Mouse (Mus musculus) midbrain, embryonic 14.5 days (tissue): ENCODE measurements at regions not wholly inside any gene's neighbourhood (a gene's known extent, or its start where the extent isn't known, plus 50 kb on each side); places are given as distances from the start of the nearest gene placed in this dataset.
"Not testable (repeated sequence)": the region's sequence is repeated elsewhere in the genome, so short reads cannot be mapped to it uniquely, and the experiment has no call there.

Source experiments
- ATAC-seq: fragments of 200-750 bp; cut with Nextera tagmentation; 2 replicates; pipeline ENCODE4 v1.8.0; 2017; ENCODE audit warnings: moderate number of reproducible peaks, moderate library complexity; ENCODE audit not compliant: low FRiP score, low TSS enrichment
- DNase-seq: peaks from one replicate; pipeline ENCODE4 v3.0.0-alpha.2; 2015
- H3K27ac ChIP-seq: fragments of 300-500 bp; sonication (generic); replicated peaks from 2 replicates; pipeline ENCODE4 v1.5.1; 2014; ENCODE audit warnings: mild to moderate bottlenecking, low read depth, low read length, moderate library complexity
- H3K27me3 ChIP-seq: fragments of 300-500 bp; sonication (generic); 2 replicates; pipeline ENCODE4 v1.6.1; 2014; ENCODE audit warnings: low read length, control low read depth, mixed read lengths; ENCODE audit not compliant: control insufficient read depth, insufficient read depth
- H3K36me3 ChIP-seq: fragments of 300-500 bp; sonication (generic); 2 replicates; pipeline ENCODE4 v1.6.1; 2014; ENCODE audit warnings: low read length, control low read depth; ENCODE audit not compliant: control insufficient read depth, insufficient read depth
- H3K4me1 ChIP-seq: fragments of 300-500 bp; sonication (generic); 2 replicates; pipeline ENCODE4 v1.6.1; 2014; ENCODE audit warnings: mild to moderate bottlenecking, antibody characterized with exemption, low read length, control low read depth; ENCODE audit not compliant: control insufficient read depth, insufficient read depth
- H3K4me2 ChIP-seq: fragments of 300-500 bp; sonication (generic); 2 replicates; pipeline ENCODE4 v1.6.1; 2014; ENCODE audit warnings: mild to moderate bottlenecking, low read length, moderate library complexity
- H3K4me3 ChIP-seq: fragments of 300-500 bp; sonication (generic); replicated peaks from 2 replicates; pipeline ENCODE4 v1.5.1; 2014; ENCODE audit warnings: low read depth, low read length
- H3K9ac ChIP-seq: fragments of 300-500 bp; sonication (generic); replicated peaks from 2 replicates; pipeline ENCODE4 v1.6.1; 2014; ENCODE audit warnings: mild to moderate bottlenecking, low read length, moderate library complexity
- H3K9me3 ChIP-seq: fragments of 300-500 bp; sonication (generic); 2 replicates; pipeline ENCODE4 v1.6.1; 2016; ENCODE audit warnings: low read length, control low read depth, mixed read lengths; ENCODE audit not compliant: control insufficient read depth
- WGBS: fragments of 180-500 bp; shearing (Covaris S2); extraction: QIAGEN DNeasy Blood & Tissue Kit; methylation state at CpG from one replicate; pipeline ENCODE4 v1.1.7; 2014; 5-methylcytosine and 5-hydroxymethylcytosine counted together

- ATAC-seq (no peak), DNase-seq (no peak)
- Histone ChIP-seq H3K27me3 (no peaks in the 10 kb centered on the region), H3K9ac (no peak overlapping the region), H3K36me3 (no peaks in the 10 kb centered on the region), H3K4me3 (no peak overlapping the region), H3K4me1 (0 out of 2 replicates have a peak, but pooled peaks cover 4% of the 10 kb centered on the region), H3K9me3 (no peaks in the 10 kb centered on the region), H3K4me2 (no peak overlapping the region), H3K27ac (no peak overlapping the region)
- 19% methylated on average over 6 of the region's 6 CpGs for WGBS
Observed at GRCm38 (mm10) chr13:25639522-25640291, 369.4 kb upstream of the Nrsn1 start.

GRCm38 (mm10) chr13:25629466-25629865 is 359.2 kb upstream of the Nrsn1 start:
- H3K36me3 ChIP-seq, result no peaks in the 10 kb centered on the region
- peak; percentile 50; the same call in 1 of the 2 replicates for ATAC-seq
- H3K4me3 ChIP-seq, result no peak overlapping the region
- peak; percentile 81 for DNase-seq
- H3K27me3 ChIP-seq, result no peaks in the 10 kb centered on the region
- 0 out of 2 replicates have a peak, but pooled peaks cover 3% of the 10 kb centered on the region for H3K4me1 ChIP-seq
- H3K4me2 ChIP-seq, result no peak overlapping the region
- no peak overlapping the region for H3K27ac ChIP-seq
- no peaks in the 10 kb centered on the region for H3K9me3 ChIP-seq
- WGBS, result 26% methylated on average over 4 of the region's 4 CpGs
- no peak overlapping the region for H3K9ac ChIP-seq

GRCm38 (mm10) chr13:25617578-25617977 is 347.3 kb upstream of the Nrsn1 start:
- 65% methylated on average over 4 of the region's 4 CpGs for whole genome bisulfite sequencing
- Histone ChIP-seq H3K36me3 (no peaks in the 10 kb centered on the region), H3K9ac (no peak overlapping the region), H3K9me3 (no peaks in the 10 kb centered on the region), H3K27ac (no peak overlapping the region), H3K4me1 (no peaks in the 10 kb centered on the region), H3K4me3 (no peak overlapping the region), H3K4me2 (no peak overlapping the region), H3K27me3 (no peaks in the 10 kb centered on the region)
- no peak for DNase-seq
- ATAC-seq, result no peak

- Histone ChIP-seq H3K27me3 (no peaks in the 10 kb centered on the region), H3K27ac (no peak overlapping the region), H3K4me3 (no peak overlapping the region), H3K9me3 (no peaks in the 10 kb centered on the region), H3K4me2 (no peak overlapping the region), H3K9ac (no peak overlapping the region), H3K36me3 (no peaks in the 10 kb centered on the region), H3K4me1 (no peaks in the 10 kb centered on the region)
- DNase-seq (no peak), ATAC-seq (no peak)
- 76% methylated on average over 4 of the region's 4 CpGs for WGBS
Observed at GRCm38 (mm10) chr13:25611986-25612385, 341.7 kb upstream of the Nrsn1 start.

- Histone ChIP-seq H3K9ac (no peak overlapping the region), H3K27me3 (no peaks in the 10 kb centered on the region), H3K27ac (no peak overlapping the region), H3K4me2 (no peak overlapping the region), H3K36me3 (no peaks in the 10 kb centered on the region), H3K4me1 (no peaks in the 10 kb centered on the region), H3K9me3 (no peaks in the 10 kb centered on the region), H3K4me3 (no peak overlapping the region)
- no peak for DNase-seq
- no peak for ATAC-seq
- 91% methylated on average over 4 of the region's 4 CpGs for WGBS
Observed at GRCm38 (mm10) chr13:25609641-25610040, 339.3 kb upstream of the Nrsn1 start.

GRCm38 (mm10) chr13:25609241-25609640 is 338.9 kb upstream of the Nrsn1 start:
- H3K4me2 ChIP-seq, result no peak overlapping the region
- H3K9ac ChIP-seq, result no peak overlapping the region
- WGBS, result 85% methylated on average over 1 of the region's 1 CpGs
- DNase-seq (no peak), ATAC-seq (no peak)
- H3K36me3 ChIP-seq, result no peaks in the 10 kb centered on the region
- no peaks in the 10 kb centered on the region for H3K27me3 ChIP-seq
- no peak overlapping the region for H3K27ac ChIP-seq
- no peak overlapping the region for H3K4me3 ChIP-seq
- H3K9me3 ChIP-seq, result no peaks in the 10 kb centered on the region
- H3K4me1 ChIP-seq, result no peaks in the 10 kb centered on the region

GRCm38 (mm10) chr13:25601351-25601750 is 331.0 kb upstream of the Nrsn1 start:
- H3K27me3 ChIP-seq, DNase-seq: not testable (repeated sequence)

GRCm38 (mm10) chr13:25594629-25595028 is 324.3 kb upstream of the Nrsn1 start:
- Histone ChIP-seq H3K4me1 (no peaks in the 10 kb centered on the region), H3K9ac (no peak overlapping the region), H3K4me3 (no peak overlapping the region), H3K36me3 (no peaks in the 10 kb centered on the region), H3K4me2 (no peak overlapping the region), H3K27me3 (no peaks in the 10 kb centered on the region), H3K9me3 (no peaks in the 10 kb centered on the region), H3K27ac (peak overlapping the region; percentile 52; the same call in 1 of the 2 replicates)
- DNase-seq, result peak; percentile 45
- WGBS, result 43% methylated on average over 3 of the region's 3 CpGs
- no peak for ATAC-seq

More at GRCm38 (mm10) chr13:25601351-25601750, 331.0 kb upstream of the Nrsn1 start:
- not testable (repeated sequence) for H3K36me3 ChIP-seq, H3K4me1 ChIP-seq, H3K27ac ChIP-seq, ATAC-seq, H3K9ac ChIP-seq, H3K9me3 ChIP-seq, H3K4me3 ChIP-seq, H3K4me2 ChIP-seq

- 34% methylated on average over 5 of the region's 5 CpGs for WGBS
- ATAC-seq (peak; percentile 76; the same call in 1 of the 2 replicates), DNase-seq (peak; percentile 69)
- Histone ChIP-seq H3K4me3 (no peak overlapping the region), H3K9me3 (no peaks in the 10 kb centered on the region), H3K4me2 (no peak overlapping the region), H3K9ac (no peak overlapping the region), H3K36me3 (no peaks in the 10 kb centered on the region), H3K27me3 (no peaks in the 10 kb centered on the region), H3K27ac (peak overlapping the region; percentile 52), H3K4me1 (peaks cover 3% of the 10 kb centered on the region; the same call in 1 of the 2 replicates)
Observed at GRCm38 (mm10) chr13:25570641-25571040, 300.3 kb upstream of the Nrsn1 start.
